Mouse (Mus musculus): ENCODE data around the gene C8b.

C8b gene

DNA sequence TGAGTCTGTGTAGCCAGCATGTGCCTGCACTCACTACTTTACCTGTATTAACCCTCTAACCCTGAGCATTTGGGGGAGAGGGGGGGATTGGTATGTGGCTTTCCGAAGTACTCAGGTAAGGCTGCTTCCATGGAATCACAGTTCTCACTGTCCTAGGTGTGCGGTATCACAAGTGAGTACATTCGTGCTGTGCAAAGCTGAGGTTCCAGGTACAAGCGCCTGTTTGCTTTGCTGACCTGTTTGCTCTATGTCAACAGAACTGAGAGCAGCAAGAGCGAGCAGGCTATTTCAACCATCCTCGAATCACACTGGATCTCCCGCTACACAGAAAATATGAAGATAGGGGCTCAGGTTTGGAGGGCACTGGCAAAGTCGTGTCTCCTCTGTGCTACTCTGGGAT lies at the start of gene C8b:
TSS of gene C8b (plus strand) at position 253 of the 400 bp plus-strand sequence.
- DNase-seq (ENCODE audit: low spot score), result no peak

DNA sequence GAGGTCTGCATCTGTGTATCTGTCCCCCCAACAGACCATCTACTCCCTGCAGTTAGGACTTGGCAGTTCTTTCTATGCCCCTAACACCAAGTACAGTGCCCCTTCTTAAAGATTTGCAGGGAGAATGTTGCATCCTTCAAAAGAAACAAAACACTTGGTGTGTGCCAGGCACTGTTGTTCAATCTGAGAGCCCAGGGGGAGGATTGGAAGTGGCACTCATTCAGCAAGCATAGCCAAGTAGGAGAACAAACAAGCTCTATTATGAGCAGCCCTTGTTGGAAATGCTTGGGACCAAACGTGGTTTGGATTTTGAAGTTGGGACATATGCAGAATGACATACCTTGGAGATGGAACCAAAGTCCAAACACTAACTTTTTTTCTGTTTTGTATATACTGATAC lies 49.6 kb upstream of the C8b start:
- no peak for DNase-seq (ENCODE audit: low spot score)

GRCm38 (mm10) chr4:104718973-104719795 lies 46.9 kb upstream of the C8b start:
- DNase-seq (ENCODE audit: low spot score), result no peak

- DNase-seq (ENCODE audit: low spot score), result no peak
Measured at GRCm38 (mm10) chr4:104723527-104724045, 42.5 kb upstream of the C8b start.

DNA sequence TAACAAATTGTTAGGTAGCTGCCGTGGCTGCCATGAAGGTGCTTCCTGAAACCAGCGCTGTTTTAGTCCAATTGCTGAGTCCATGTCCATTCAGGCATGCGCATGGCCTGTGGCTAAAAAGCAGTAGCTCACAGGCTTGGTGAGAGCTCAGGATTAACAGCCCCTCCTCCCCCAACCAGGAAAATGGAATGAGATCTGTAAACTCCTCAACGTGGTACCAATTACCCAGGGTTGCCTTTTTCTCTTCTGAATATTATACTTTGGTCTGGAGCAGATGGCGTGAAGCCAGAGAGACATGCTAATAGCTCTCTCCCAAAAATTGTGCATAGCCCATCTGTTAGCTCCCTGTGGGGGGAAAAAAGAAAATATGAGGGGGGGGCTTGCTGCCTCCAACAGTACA lies 41.9 kb upstream of the C8b start:
- DNase-seq (ENCODE audit: low spot score), result no peak

- DNase-seq (ENCODE audit: low spot score), result no peak
Measured at GRCm38 (mm10) chr4:104725673-104726072, 40.4 kb upstream of the C8b start.

DNA sequence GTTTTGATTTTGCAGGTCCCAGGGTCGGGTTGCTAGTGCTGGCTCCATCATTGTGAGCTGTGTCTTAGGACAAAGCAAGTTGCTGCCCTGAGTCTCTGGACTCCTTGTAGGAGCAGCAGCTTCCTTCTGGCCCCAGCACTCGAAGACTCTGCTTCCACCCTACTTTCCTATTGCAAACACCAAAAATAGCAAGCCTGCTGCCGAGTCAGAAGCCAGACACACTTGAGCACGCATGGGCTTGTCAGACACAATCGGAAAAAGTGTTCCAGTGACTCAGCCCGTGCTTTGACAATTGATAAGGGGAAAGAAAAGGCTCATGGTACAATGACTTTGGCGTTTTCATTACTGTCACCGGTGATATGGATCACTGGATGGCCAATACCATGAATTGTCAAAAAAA lies 36.9 kb upstream of the C8b start:
- no peak for DNase-seq (ENCODE audit: low spot score)

DNA sequence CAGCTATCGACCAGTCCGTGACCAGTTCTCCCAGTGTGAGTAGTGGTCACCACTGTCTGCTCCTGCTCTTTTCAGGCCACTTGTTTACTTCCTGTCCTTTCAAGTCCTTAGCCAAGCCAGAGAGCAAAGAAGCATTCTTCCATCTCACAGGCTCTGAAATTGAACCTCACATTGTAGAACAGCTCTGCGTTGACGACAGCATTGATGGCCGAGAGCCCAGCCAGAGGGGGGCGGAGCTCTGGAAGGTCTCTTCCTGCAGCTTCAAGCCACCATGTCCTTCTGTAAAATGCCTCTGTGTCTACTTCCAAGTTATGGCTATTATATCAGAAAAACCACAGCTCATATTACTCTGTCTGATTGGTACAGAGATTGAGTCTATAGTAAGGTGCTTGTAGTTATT lies 19.6 kb upstream of the C8b start:
- DNase-seq (ENCODE audit: low spot score), result no peak

DNA sequence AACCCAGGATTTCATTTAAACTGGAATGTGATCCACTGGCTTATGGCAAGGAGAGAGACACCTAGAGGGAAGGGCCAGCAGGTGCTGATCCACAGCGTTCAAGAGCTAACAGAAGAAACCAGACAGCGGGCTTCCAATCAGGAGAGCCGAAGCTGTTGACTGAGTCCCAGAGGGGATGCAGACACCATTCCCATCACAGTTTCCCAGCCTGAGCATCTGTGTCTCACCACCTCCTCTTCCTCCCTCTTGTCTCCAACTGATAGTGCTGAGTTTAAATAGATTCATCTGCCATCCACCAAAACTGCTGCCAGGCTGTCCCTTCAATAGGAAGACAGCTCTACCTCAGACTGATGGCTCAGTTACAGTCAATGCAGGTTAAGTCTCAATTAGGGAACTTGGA lies 12.0 kb upstream of the C8b start:
- no peak for DNase-seq (ENCODE audit: low spot score)

DNA sequence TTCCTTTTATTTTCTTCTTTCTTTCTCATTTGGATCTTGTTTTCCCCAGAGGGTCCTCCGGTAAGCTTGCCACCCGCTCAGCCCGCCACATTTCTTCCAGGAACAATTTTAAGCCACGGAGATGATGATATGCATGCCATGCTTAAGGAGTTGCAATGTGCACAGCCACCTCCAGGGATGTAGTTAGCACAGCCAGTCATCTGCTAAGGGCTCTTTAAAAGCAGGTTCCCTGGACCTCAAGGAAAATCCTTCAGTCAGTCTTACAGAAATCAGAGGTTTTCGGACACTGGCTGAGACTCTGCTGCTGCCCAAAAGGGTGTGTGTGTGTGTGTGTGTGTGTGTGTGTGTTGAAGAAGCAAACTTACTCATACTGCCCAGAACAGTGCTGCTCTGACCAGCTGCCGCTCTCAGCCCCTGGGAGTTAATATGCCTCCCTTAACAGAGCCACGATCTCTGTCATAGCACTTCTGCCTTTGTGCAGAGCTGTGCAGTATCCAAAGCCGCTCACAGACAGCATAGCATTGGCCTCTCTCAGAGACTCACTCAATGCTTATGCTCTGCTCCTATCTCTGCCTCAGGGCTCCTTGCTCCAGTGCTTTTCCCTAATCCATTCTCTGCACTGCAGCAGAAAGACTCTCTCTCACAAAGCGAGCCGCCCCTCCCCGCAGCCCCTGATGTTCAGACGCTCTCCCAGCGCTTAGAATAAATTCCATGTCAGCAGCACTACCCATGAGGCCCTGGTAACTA lies 5.1 kb upstream of the C8b start:
- DNase-seq (ENCODE audit: low spot score), result no peak

GRCm38 (mm10) chr4:104768190-104768589 lies 2.1 kb downstream of the C8b start:
- no peak for DNase-seq (ENCODE audit: low spot score)

GRCm38 (mm10) chr4:104769602-104770001 lies 3.5 kb downstream of the C8b start:
- no peak for DNase-seq (ENCODE audit: low spot score)

DNA sequence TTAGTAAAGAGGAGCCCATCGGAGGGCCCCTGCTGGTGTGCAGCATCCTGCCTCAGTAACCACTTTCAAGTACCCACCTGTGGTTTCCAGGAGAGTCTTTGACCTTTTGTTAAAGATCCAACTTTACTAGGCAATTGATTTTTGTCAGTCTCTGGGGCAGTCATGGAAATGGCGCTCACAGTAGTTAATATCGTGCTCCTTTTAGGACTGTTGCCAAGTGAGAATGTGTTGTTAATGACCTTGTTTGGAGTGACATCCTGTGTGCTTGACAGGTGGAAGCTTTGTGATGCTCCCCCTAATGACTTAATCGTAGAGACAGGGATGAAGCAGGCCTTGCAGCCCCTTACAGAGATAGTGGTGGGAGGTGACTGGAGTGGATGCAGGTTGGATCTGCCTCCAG lies 4.2 kb downstream of the C8b start:
- DNase-seq (ENCODE audit: low spot score), result no peak

DNA sequence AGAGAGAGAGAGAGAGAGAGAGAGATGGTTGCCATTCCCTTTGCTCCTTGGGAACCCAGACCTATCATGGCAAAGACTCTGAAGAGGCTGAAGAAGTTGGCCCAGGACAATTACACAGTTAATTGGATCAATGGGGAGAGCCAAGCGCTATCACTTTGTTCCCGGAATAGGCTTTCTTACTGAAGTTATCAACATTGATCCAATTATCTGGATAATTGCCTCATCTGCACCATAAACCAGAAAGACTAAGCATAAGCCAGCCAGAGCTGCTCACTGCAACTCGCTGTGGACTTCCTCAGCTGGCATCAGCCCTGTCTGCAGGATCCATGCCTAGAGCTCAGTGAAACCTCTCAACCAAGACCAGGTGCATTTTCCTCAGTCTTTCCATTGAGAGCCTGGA lies 9.5 kb downstream of the C8b start:
- DNase-seq (ENCODE audit: low spot score), result no peak

DNA sequence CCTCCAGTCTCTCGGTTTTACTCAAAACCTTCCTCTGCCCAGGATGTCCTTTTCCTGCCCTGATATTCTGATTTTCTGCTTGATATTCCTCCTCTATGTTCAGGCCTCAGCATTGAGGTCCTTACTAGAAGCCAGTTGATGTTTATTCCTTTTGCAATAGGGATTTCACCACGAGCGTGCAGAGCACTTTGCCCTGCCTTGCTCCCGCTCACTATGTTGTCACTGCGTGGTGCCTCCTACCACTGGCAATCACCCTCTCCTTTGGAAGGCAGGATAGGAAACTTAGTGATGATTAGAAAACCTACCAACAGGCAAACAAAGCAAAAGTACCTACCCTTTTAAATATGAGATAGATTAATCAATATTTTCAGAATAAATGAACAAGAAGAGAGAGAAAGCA lies 13.3 kb downstream of the C8b start:
- no peak for DNase-seq (ENCODE audit: low spot score)

- DNase-seq (ENCODE audit: low spot score), result no peak
Measured at GRCm38 (mm10) chr4:104781441-104781840, 15.3 kb downstream of the C8b start.

GRCm38 (mm10) chr4:104782346-104782745 lies 16.2 kb downstream of the C8b start:
- DNase-seq (ENCODE audit: low spot score), result no peak

DNA sequence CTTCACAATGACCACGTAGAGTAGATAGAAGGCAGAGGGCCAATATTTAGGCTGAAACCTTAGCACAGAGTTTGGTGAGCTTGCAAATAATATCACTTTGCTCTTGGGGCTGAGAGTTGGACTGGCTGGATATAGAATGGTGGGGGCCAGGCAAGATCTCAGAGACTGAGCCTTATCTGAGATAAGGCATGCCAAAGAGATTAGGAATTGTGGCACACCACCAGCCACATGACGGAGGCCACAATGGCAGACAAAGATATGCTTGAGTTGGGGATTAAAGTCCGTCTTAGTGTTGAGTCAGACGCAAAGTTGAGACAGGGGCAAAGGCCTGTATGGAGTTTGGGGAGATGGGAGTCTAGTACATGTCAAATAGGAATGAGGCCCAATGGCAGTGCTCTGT lies 26.0 kb downstream of the C8b start:
- no peak for DNase-seq (ENCODE audit: low spot score)

DNA sequence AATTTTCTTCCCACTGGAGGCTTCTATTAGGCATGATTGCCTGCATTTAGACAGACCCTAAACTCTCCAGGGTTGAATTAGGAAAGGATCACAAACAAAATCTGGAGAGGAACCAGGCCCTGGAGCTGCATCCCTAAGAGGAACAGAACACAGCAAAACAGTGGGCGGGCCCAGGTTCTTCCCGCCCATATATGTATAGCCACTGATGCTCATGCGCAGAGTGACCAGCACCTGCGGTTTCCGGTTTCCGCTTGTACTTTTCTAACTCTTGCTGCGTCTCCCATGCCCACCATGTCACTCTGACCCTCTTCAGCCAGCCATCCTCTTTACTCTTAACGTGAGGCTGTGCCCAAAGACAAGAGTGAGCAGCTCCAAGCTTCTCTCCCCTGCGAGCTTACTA lies 32.8 kb downstream of the C8b start:
- DNase-seq (ENCODE audit: low spot score), result no peak

- no peak for DNase-seq (ENCODE audit: low spot score)
Measured at GRCm38 (mm10) chr4:104801625-104802024, 35.5 kb downstream of the C8b start.

GRCm38 (mm10) chr4:104804100-104804499 lies 38.0 kb downstream of the C8b start:
- DNase-seq (ENCODE audit: low spot score), result no peak

DNA sequence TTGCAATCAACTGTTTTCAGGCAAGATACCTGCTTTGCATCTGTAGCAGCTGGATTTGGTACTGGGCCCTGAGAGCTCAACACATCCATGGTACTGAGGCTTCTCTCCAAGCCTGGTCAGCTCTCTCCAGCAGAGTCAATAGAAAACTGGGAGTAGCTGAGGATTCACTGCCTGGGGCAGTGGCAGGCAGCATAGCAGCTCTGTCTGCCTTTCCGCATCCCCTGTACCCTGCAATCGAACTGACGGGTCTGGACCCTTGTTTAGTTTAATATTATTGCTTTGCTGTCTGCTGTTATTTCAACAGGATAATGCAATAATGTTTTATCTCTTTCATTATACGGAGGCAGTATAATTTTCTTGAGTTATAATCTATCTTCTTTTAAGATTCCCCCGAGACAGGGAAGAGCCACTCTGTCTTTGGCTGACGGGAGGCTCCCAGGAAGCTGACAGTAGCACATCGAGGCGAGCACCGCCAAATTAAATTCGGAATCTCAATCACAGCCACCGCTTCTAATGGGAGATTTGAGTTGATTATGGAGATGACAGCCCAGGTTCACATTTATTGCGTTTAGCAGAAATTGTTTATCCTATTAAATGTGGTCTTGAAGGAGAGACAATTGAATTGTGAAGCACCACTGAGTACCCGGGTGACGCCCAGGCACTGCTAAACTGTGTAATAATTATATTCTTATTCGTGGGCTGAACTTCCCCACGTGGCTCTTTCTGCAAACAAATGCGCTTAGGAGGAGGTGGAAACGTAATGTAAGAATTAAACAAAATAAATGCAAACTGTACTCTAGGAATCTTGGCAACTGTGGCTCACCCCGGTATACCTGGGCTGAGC lies 39.5 kb downstream of the C8b start:
- DNase-seq (ENCODE audit: low spot score), result no peak
